Mouse (Mus musculus) MEL (cell line): ENCODE results near the gene Shb. TPM values are rescaled to one million over a fixed set of nuclear protein-coding genes. Genes with fewer than 3 reads are reported as not detected.

Experiments
- DNase-seq: peaks from one replicate; pipeline ENCODE4 v3.0.0; 2011; ENCODE audit warnings: low read depth, low spot score
- H3K27ac ChIP-seq: 2 replicates; pipeline ENCODE4 v1.5.1; 2012; ENCODE audit warnings: low read depth, mild to moderate bottlenecking, control low read depth, low read length, moderate library complexity; ENCODE audit not compliant: control insufficient read depth
- H3K27me3 ChIP-seq, 2 experiments: fragments of 150-350 bp in 1 of 2; sonication (generic) in 1 of 2; 2 replicates each; pipeline ENCODE4 v1.6.1; 2012; ENCODE audit warnings: low read length in 2 of 2, mild to moderate bottlenecking in 2 of 2, improper control_type of control experiment in 1 of 2, moderate library complexity in 1 of 2; ENCODE audit not compliant: insufficient read depth in 2 of 2, control insufficient read depth in 1 of 2
- H3K36me3 ChIP-seq, 2 experiments: 2 replicates each; pipeline ENCODE4 v1.6.1; 2012 to 2014; ENCODE audit warnings: low read length in 2 of 2, improper control_type of control experiment in 1 of 2, inconsistent platforms in 1 of 2, mild to moderate bottlenecking in 1 of 2; ENCODE audit not compliant: insufficient read depth in 2 of 2, control insufficient read depth in 1 of 2
- H3K4me1 ChIP-seq, 2 experiments: fragments of 150-350 bp in 1 of 2; sonication (generic) in 1 of 2; 2 replicates each; pipeline ENCODE4 v1.6.1; 2012; ENCODE audit warnings: low read length in 2 of 2, improper control_type of control experiment in 1 of 2, mild to moderate bottlenecking in 1 of 2; ENCODE audit not compliant: insufficient read depth in 2 of 2, control insufficient read depth in 1 of 2
- H3K4me3 ChIP-seq, 2 experiments: fragments of 150-350 bp in 1 of 2; sonication (generic) in 1 of 2; 2 replicates each; pipeline ENCODE4 v1.5.1; 2012; ENCODE audit warnings: low read depth in 2 of 2, low read length in 2 of 2, mild to moderate bottlenecking in 2 of 2, moderate library complexity in 2 of 2, control low read depth in 1 of 2, improper control_type of control experiment in 1 of 2; ENCODE audit not compliant: control insufficient read depth in 1 of 2, insufficient read depth in 1 of 2
- H3K79me2 ChIP-seq: 2 replicates; pipeline ENCODE4 v1.6.1; 2012; ENCODE audit warnings: mild to moderate bottlenecking, low read length, moderate library complexity; ENCODE audit not compliant: control insufficient read depth, poor library complexity, insufficient read depth
- H3K9ac ChIP-seq: 2 replicates; pipeline ENCODE4 v1.6.1; 2012; ENCODE audit warnings: low read depth, mild to moderate bottlenecking, control low read depth, low read length, moderate library complexity; ENCODE audit not compliant: control insufficient read depth, poor library complexity, severe bottlenecking
- H3K9me3 ChIP-seq: fragments of 150-350 bp; sonication (generic); replicated peaks from 2 replicates; pipeline ENCODE4 v1.6.1; 2012; ENCODE audit warnings: mild to moderate bottlenecking, low read length, improper control_type of control experiment, moderate library complexity; ENCODE audit not compliant: insufficient read depth
- BHLHE40 ChIP-seq: IDR thresholded peaks from 2 replicates; pipeline ENCODE4 v1.6.1; 2012; ENCODE audit warnings: low read depth, mild to moderate bottlenecking, inconsistent platforms, low read length, improper control_type of control experiment, borderline replicate concordance
- CHD1 ChIP-seq: IDR thresholded peaks from 2 replicates; pipeline ENCODE4 v1.6.1; 2012; ENCODE audit warnings: low read depth, mild to moderate bottlenecking, inconsistent platforms, low read length, improper control_type of control experiment
- ELF1 ChIP-seq: IDR thresholded peaks from 2 replicates; pipeline ENCODE4 v1.6.1; 2014; ENCODE audit warnings: low read depth, mild to moderate bottlenecking, inconsistent platforms, low read length, improper control_type of control experiment, moderate library complexity
- EP300 ChIP-seq, 2 experiments: IDR thresholded peaks; 2 replicates each; pipeline ENCODE4 v1.6.1; 2011; ENCODE audit warnings: improper control_type of control experiment in 2 of 2, low read length in 2 of 2, low read depth in 1 of 2, mild to moderate bottlenecking in 1 of 2
- ETS1 ChIP-seq: IDR thresholded peaks from 2 replicates; pipeline ENCODE4 v1.6.1; 2012; ENCODE audit warnings: low read depth, mild to moderate bottlenecking, inconsistent platforms, low read length, improper control_type of control experiment, moderate library complexity
- GATA1 ChIP-seq: IDR thresholded peaks from 2 replicates; pipeline ENCODE4 v1.6.1; 2011; ENCODE audit warnings: low read depth, low read length, improper control_type of control experiment
- HCFC1 ChIP-seq: IDR thresholded peaks from 2 replicates; pipeline ENCODE4 v1.6.1; 2012; ENCODE audit warnings: low read depth, mild to moderate bottlenecking, inconsistent platforms, low read length, improper control_type of control experiment, moderate library complexity
- JUND ChIP-seq: IDR thresholded peaks from 2 replicates; pipeline ENCODE4 v1.6.1; 2011; ENCODE audit warnings: low read depth, mild to moderate bottlenecking, improper control_type of control experiment, low read length
- MAX ChIP-seq: IDR thresholded peaks from 2 replicates; pipeline ENCODE4 v1.6.1; 2011; ENCODE audit warnings: low read length, improper control_type of control experiment
- MAZ ChIP-seq: IDR thresholded peaks from 2 replicates; pipeline ENCODE4 v1.6.1; 2012; ENCODE audit warnings: low read depth, mild to moderate bottlenecking, inconsistent platforms, low read length, improper control_type of control experiment
- MEF2A ChIP-seq: IDR thresholded peaks from 2 replicates; pipeline ENCODE4 v1.6.1; 2014; ENCODE audit warnings: low read depth, mild to moderate bottlenecking, inconsistent platforms, low read length, improper control_type of control experiment; ENCODE audit not compliant: poor library complexity, insufficient replicate concordance, severe bottlenecking; ENCODE audit errors: extremely low read depth
- MXI1 ChIP-seq: IDR thresholded peaks from 2 replicates; pipeline ENCODE4 v1.6.1; 2011; ENCODE audit warnings: mild to moderate bottlenecking, low read depth, low read length, improper control_type of control experiment
- MYB ChIP-seq: IDR thresholded peaks from 2 replicates; pipeline ENCODE4 v1.6.1; 2011; ENCODE audit warnings: mild to moderate bottlenecking, low read depth, low read length, improper control_type of control experiment
- MYC ChIP-seq: IDR thresholded peaks from 2 replicates; pipeline ENCODE4 v1.6.1; 2011; ENCODE audit warnings: low read depth, mild to moderate bottlenecking, low read length, improper control_type of control experiment, moderate library complexity
- NRF1 ChIP-seq: IDR thresholded peaks from 2 replicates; pipeline ENCODE4 v1.6.1; 2014; ENCODE audit warnings: low read depth, mild to moderate bottlenecking, inconsistent platforms, low read length, improper control_type of control experiment, moderate library complexity; ENCODE audit not compliant: poor library complexity, insufficient read depth, severe bottlenecking
- POLR2AphosphoS5 ChIP-seq: IDR thresholded peaks from 2 replicates; pipeline ENCODE4 v1.6.1; 2012; ENCODE audit warnings: low read depth, borderline replicate concordance, mild to moderate bottlenecking, inconsistent platforms, low read length, moderate library complexity, mixed read lengths
- RAD21 ChIP-seq: IDR thresholded peaks from 2 replicates; pipeline ENCODE4 v1.6.1; 2011; ENCODE audit warnings: mild to moderate bottlenecking, low read depth, low read length, improper control_type of control experiment
- RCOR1 ChIP-seq: IDR thresholded peaks from 2 replicates; pipeline ENCODE4 v1.6.1; 2012; ENCODE audit warnings: low read depth, mild to moderate bottlenecking, inconsistent platforms, low read length, improper control_type of control experiment
- SIN3A ChIP-seq: IDR thresholded peaks from 2 replicates; pipeline ENCODE4 v1.6.1; 2012; ENCODE audit warnings: low read length, improper control_type of control experiment, inconsistent platforms
- SMC3 ChIP-seq: IDR thresholded peaks from 2 replicates; pipeline ENCODE4 v1.6.1; 2011; ENCODE audit warnings: low read depth, low read length, improper control_type of control experiment
- TAL1 ChIP-seq: IDR thresholded peaks from 2 replicates; pipeline ENCODE4 v1.6.1; 2012; ENCODE audit warnings: mild to moderate bottlenecking, inconsistent platforms, low read length, moderate library complexity, mixed read lengths
- TBP ChIP-seq: IDR thresholded peaks from 2 replicates; pipeline ENCODE4 v1.8.0; 2011; ENCODE audit warnings: low read depth, low read length, improper control_type of control experiment
- TCF12 ChIP-seq: IDR thresholded peaks from 2 replicates; pipeline ENCODE4 v1.6.1; 2014; ENCODE audit warnings: low read depth, mild to moderate bottlenecking, inconsistent platforms, low read length, improper control_type of control experiment, moderate library complexity
- UBTF ChIP-seq: IDR thresholded peaks from 2 replicates; pipeline ENCODE4 v1.6.1; 2012; ENCODE audit warnings: low read depth, mild to moderate bottlenecking, inconsistent platforms, low read length, improper control_type of control experiment, moderate library complexity, borderline replicate concordance; ENCODE audit not compliant: insufficient read depth
- USF1 ChIP-seq: IDR thresholded peaks from 2 replicates; pipeline ENCODE4 v1.6.1; 2014; ENCODE audit warnings: low read depth, mild to moderate bottlenecking, inconsistent platforms, low read length, improper control_type of control experiment, moderate library complexity
- ZC3H11A ChIP-seq: IDR thresholded peaks from 2 replicates; pipeline ENCODE4 v1.6.1; 2012; ENCODE audit warnings: low read depth, mild to moderate bottlenecking, inconsistent platforms, low read length, improper control_type of control experiment
- ZKSCAN1 ChIP-seq: IDR thresholded peaks from 2 replicates; pipeline ENCODE4 v1.6.1; 2012; ENCODE audit warnings: low read depth, mild to moderate bottlenecking, inconsistent platforms, low read length, improper control_type of control experiment, moderate library complexity
- ZMIZ1 ChIP-seq: IDR thresholded peaks from 2 replicates; pipeline ENCODE4 v1.6.1; 2012; ENCODE audit warnings: low read depth, mild to moderate bottlenecking, inconsistent platforms, low read length, improper control_type of control experiment, moderate library complexity
- ZNF384 ChIP-seq: IDR thresholded peaks from 2 replicates; pipeline ENCODE4 v1.6.1; 2012; ENCODE audit warnings: low read depth, mild to moderate bottlenecking, inconsistent platforms, low read length, improper control_type of control experiment
- polyA plus RNA-seq, 2 experiments: library from polyadenylated mRNA; stranded (reverse) in 1 of 2; unstranded in 1 of 2; fragments of >175 nt in 1 of 2; fragments of >200 nt in 1 of 2; gene quantifications; 2 replicates each; pipeline versions ENCODE4 v1.2.1 to v1.2.4; 2012; ENCODE audit warnings: low replicate concordance in 2 of 2, low read depth in 1 of 2; ENCODE audit not compliant: insufficient read length in 2 of 2, insufficient read depth in 1 of 2, missing spikeins in 1 of 2
- total RNA-seq: library from RNA; depleted of rRNA; stranded (reverse); fragments of 300-350 nt; gene quantifications from 2 replicates; pipeline ENCODE4 v1.2.3, GENCODE M21; 2012

Shb gene
- total and polyA plus RNA-seq, 3 experiments, result 5.2 to 13.9 TPM; not detected in 1

DNA sequence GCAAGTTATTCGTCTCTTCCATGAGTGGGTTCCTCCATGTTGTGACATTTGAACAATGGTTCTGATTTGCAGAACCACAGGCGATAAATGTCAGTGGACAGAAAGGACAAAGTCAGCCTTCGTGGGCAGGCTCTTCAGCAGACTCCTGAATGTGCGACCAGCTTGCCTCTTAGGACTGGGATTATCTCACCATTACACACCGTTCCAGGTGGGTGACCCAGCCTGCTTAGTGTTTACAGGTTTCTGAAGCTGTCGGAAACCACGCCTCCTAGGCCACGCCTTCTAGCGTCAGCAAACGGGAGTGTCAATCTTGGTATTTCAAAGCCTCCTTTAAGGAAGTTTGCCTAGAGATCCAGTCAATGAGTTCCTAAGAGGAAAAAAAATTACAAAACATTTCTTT is 123.0 kb downstream of the Shb start:
- Histone ChIP-seq H3K4me3 (peak overlapping the region; percentile 57 to 74), H3K36me3 (peaks cover 0 to 18% of the 10 kb centered on the region in 2 experiments; a peak in 2 of 4 replicates), H3K27ac (peak overlapping the region; percentile 71), H3K27me3 (no peaks in the 10 kb centered on the region), H3K9me3 (no peaks in the 10 kb centered on the region), H3K79me2 (peaks cover 21% of the 10 kb centered on the region), H3K9ac (peak overlapping the region; percentile 45), H3K4me1 (peaks cover 4 to 16% of the 10 kb centered on the region in 2 experiments)
- DNase-seq, result peak; percentile 92
- TF ChIP-seq ELF1 (0 out of 2 replicates have a peak, but pooled peaks have one; percentile 44), NRF1 (no peak), ZNF384 (peak; percentile 28; the same call in 1 of the 2 replicates), MXI1 (peak; percentile 15; the same call in 1 of the 2 replicates), SIN3A (peak; percentile 25)

DNA sequence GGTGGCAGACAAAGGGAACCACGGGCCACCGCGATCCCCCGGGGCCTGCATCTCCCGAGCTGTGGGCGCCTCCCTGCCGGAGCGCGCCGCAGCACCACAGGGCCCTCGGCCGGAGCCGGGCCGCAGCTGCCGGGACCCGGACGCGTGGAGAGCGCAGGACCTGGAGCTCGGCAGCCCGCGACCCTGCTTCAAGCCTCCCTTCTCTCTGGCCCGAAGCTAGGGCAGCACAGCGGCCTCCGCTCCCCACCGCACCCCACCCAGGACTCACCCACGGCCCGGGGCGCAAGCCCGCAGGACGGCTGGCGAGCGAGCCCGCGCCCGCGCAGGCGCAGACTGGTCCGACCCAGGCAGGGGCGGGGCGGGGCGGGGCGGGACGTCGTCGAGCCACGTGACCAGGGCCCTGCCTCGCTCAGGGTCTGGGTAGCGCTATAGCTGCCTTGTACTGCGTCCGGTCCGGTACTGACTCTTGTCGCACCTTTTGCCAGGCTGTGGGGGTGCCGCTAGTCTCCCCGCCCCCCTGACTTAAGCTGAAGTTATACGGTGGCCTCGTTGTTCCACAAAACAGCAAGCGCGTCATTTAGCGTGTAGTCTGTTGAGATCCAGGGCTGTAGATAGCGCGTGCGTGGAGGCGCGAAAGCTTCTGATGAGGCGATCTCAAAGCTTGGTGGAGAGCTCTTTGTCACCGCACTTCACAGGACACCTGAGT is 123.7 kb downstream of the Shb start, which contains the start of gene Slc25a51:
Slc25a51 (minus strand) TSS at position 340 of the 706 bp plus-strand sequence.
- H3K36me3 ChIP-seq, result peaks cover 3 to 25% of the 10 kb centered on the region in 2 experiments; a peak in 3 of 4 replicates
- no peak for TF ChIP-seq TAL1
- TF ChIP-seq TBP, result peak; percentile 48; the same call in 1 of the 2 replicates
- peak; percentile 59; the same call in 1 of the 2 replicates for TF ChIP-seq UBTF
- peak; percentile 95 for TF ChIP-seq USF1
- TF ChIP-seq MEF2A, result no peak
- no peak for TF ChIP-seq POLR2AphosphoS5
- TF ChIP-seq BHLHE40, result no peak
- TF ChIP-seq RCOR1, result no peak
- TF ChIP-seq ZNF384, result no peak
- TF ChIP-seq GATA1, result peak; percentile 56
- TF ChIP-seq ETS1, result peak; percentile 74
- peak; percentile 76 for TF ChIP-seq NRF1
- TF ChIP-seq JUND, result no peak
- TF ChIP-seq ZC3H11A, result no peak
- no peak for TF ChIP-seq MYB
- peak in 1 of 2 experiments; percentile 40; a peak in 1 of 4 replicates for TF ChIP-seq EP300 (IDR thresholded peaks at IDR 0.05; ENCODE audit: low read depth in 1 of 2, low read length in 2 of 2)
- peak; percentile 87 for TF ChIP-seq HCFC1
- TF ChIP-seq ZKSCAN1, result no peak
- peak; percentile 78; the same call in 1 of the 2 replicates for TF ChIP-seq ZMIZ1
- no peak for TF ChIP-seq SMC3
- TF ChIP-seq MAZ, result 0 out of 2 replicates have a peak, but pooled peaks have one; percentile 55
- no peak for TF ChIP-seq RAD21
- peak; percentile 83 for TF ChIP-seq MYC
- no peak for TF ChIP-seq CHD1
- TF ChIP-seq MAX, result peak; percentile 86
- peak; percentile 29 for TF ChIP-seq TCF12

More for the DNA sequence above, 123.7 kb downstream of the Shb start, which contains the start of gene Slc25a51:
- H3K9me3 ChIP-seq, result no peaks in the 10 kb centered on the region
- H3K4me3 ChIP-seq, result peak within 1 kb of the TSS; percentile 74 to 79
- H3K4me1 ChIP-seq, result peaks cover 8 to 23% of the 10 kb centered on the region in 2 experiments
- H3K9ac ChIP-seq, result peak within 1 kb of the TSS; percentile 86
- H3K27me3 ChIP-seq, result no peaks in the 10 kb centered on the region
- peak; percentile 97 for DNase-seq
- H3K79me2 ChIP-seq, result peaks cover 21% of the 10 kb centered on the region
- peak within 1 kb of the TSS; percentile 79 for H3K27ac ChIP-seq
